Mouse (Mus musculus) bone marrow macrophage, adult 2 months (primary cell): ENCODE measurements around the gene Insyn1.

Experiments
- CTCF ChIP-seq: IDR thresholded peaks from 2 replicates; pipeline ENCODE4 v1.5.1; 2012; ENCODE audit warnings: low read depth, mild to moderate bottlenecking, low read length, moderate library complexity
- POLR2A ChIP-seq: IDR thresholded peaks from 2 replicates; pipeline ENCODE4 v1.6.1; 2012; ENCODE audit warnings: mild to moderate bottlenecking, low read depth, low read length, borderline replicate concordance

DNA sequence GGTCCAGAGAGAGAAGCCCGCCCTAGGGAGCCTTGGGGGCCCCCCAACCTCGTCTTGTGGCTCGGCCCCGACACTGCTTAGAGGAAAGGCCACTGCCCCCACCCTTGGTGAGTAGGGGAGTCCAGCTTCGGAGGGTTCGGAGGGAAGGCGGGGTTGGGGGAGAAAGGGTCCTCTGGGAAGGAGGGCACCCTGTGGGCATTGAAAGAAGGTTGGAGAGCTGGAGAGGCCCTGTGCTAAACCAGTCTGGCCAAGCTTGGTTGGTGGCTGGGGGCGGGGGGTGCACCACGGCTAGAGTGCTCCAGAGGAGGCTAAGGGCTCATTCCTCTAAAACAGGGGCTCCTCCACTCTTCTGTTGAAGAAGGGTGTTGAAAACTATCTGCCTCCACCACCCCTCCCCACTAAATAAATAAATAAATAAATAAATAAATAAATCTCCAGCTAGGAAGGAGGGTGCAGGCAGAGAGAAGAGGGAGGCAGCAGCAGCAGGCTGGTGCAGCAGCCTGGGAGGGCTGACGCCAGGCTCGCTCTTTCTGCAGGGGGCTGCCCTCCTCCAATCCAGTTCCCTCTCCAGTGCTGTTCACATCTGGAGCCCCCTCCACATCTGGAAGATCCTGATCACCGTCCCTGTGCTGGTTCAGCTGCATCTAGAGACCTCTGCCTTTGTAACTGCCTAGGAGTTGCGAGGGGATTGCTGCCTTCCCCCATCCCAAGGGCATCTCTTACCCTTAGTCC lies 896 bp downstream of the Insyn1 start:
- TF ChIP-seq POLR2A (no peak), CTCF (no peak)
